Mouse (Mus musculus) kidney, embryonic 15.5 days (tissue): ENCODE measurements around the gene Arg1. TPM values are rescaled to one million over a fixed set of nuclear protein-coding genes. Genes with fewer than 3 reads are reported as not detected.

Experiments
- ATAC-seq: fragments of 200-750 bp; cut with Nextera tagmentation; replicated peaks from 2 replicates; pipeline ENCODE4 v1.8.0; 2017; ENCODE audit warnings: moderate TSS enrichment; ENCODE audit not compliant: low FRiP score
- H3K27ac ChIP-seq: fragments of 300-500 bp; sonication (generic); 2 replicates; pipeline ENCODE4 v1.5.1; 2015; ENCODE audit warnings: mild to moderate bottlenecking, inconsistent platforms
- H3K27me3 ChIP-seq: fragments of 300-500 bp; sonication (generic); 2 replicates; pipeline ENCODE4 v1.6.1; 2015; ENCODE audit warnings: inconsistent platforms
- H3K36me3 ChIP-seq: fragments of 300-500 bp; sonication (generic); 2 replicates; pipeline ENCODE4 v1.6.1; 2015; ENCODE audit warnings: inconsistent platforms
- H3K4me1 ChIP-seq: fragments of 300-500 bp; sonication (generic); 2 replicates; pipeline ENCODE4 v1.6.1; 2015; ENCODE audit warnings: inconsistent platforms
- H3K4me2 ChIP-seq: fragments of 300-500 bp; sonication (generic); 2 replicates; pipeline ENCODE4 v1.6.1; 2015; ENCODE audit warnings: moderate library complexity, mild to moderate bottlenecking, inconsistent platforms
- H3K4me3 ChIP-seq: fragments of 300-500 bp; sonication (generic); replicated peaks from 2 replicates; pipeline ENCODE4 v1.5.1; 2015; ENCODE audit warnings: mild to moderate bottlenecking, inconsistent platforms
- H3K9ac ChIP-seq: fragments of 300-500 bp; sonication (generic); 2 replicates; pipeline ENCODE4 v1.6.1; 2015; ENCODE audit warnings: mild to moderate bottlenecking, inconsistent platforms
- H3K9me3 ChIP-seq: fragments of 300-500 bp; sonication (generic); replicated peaks from 2 replicates; pipeline ENCODE4 v1.6.1; 2016; ENCODE audit warnings: inconsistent platforms
- WGBS: fragments of 180-500 bp; shearing (Covaris S2); methylation state at CpG from one replicate; pipeline ENCODE4 v1.1.7; 2015; ENCODE audit warnings: mixed read lengths; 5-methylcytosine and 5-hydroxymethylcytosine counted together
- polyA plus RNA-seq: library from polyadenylated mRNA; unstranded; fragments of >200 nt; fragmentation: Nextera tagmentation; extraction: Ambion mirVana; gene quantifications from 2 replicates; pipeline ENCODE4 v1.2.1, GENCODE M21; 2015

Arg1 gene
- polyA plus RNA-seq, 1 experiment from 2014 or later = 3.5 TPM

DNA sequence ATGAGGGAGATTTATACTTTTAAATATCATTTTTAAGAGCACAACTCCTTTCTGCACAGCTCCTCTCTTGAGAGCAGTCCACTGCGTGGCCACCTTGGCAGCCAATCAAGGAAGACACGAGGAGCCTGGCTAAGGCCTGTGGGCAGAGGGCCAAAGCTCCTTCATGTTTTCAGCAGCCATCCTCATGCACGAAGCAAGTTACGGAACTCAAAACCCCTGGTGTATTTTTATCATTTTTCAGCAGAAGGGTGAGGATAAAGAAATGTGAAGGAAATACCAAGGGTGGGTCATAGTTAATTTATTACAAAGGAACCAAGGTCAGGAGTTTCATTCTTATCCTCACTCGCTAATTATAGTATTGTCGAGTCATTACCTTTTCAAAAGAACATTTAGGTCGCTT, 25.3 kb upstream of the Arg1 start:
- ATAC-seq = no peak
- WGBS = 70% methylated on average over 7 of the region's 7 CpGs

DNA sequence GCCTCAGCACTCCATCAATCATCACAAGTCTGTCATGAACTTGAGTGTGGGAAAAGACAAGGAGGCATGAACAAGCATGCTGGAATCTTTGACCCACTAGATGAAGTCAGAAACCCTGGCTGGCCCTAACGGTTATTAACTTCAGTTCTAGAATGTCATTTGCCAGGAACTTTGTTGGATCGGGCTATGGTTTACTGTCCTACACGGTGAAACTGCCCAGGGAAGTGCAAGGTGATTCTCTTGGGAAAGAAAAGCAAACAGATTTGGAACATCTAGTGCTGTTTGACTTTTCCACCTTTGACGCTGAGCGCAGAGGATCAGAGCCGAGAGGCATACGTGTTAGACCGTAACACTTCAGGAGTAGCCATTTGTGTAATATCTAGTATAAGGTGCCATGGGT, 24.3 kb upstream of the Arg1 start:
- Histone ChIP-seq H3K36me3 (no peaks in the 10 kb centered on the region), H3K27me3 (peaks cover 28% of the 10 kb centered on the region), H3K27ac (no peak overlapping the region), H3K4me3 (no peak overlapping the region), H3K9me3 (no peaks in the 10 kb centered on the region), H3K4me1 (no peaks in the 10 kb centered on the region), H3K4me2 (no peak overlapping the region), H3K9ac (no peak overlapping the region)
- WGBS = 68% methylated on average over 8 of the region's 8 CpGs
- no peak for ATAC-seq

More for the DNA sequence above, 25.3 kb upstream of the Arg1 start:
- Histone ChIP-seq H3K27me3 (peaks cover 38% of the 10 kb centered on the region), H3K4me2 (no peak overlapping the region), H3K4me3 (no peak overlapping the region), H3K9ac (no peak overlapping the region), H3K9me3 (no peaks in the 10 kb centered on the region), H3K36me3 (no peaks in the 10 kb centered on the region), H3K4me1 (no peaks in the 10 kb centered on the region), H3K27ac (no peak overlapping the region)

DNA sequence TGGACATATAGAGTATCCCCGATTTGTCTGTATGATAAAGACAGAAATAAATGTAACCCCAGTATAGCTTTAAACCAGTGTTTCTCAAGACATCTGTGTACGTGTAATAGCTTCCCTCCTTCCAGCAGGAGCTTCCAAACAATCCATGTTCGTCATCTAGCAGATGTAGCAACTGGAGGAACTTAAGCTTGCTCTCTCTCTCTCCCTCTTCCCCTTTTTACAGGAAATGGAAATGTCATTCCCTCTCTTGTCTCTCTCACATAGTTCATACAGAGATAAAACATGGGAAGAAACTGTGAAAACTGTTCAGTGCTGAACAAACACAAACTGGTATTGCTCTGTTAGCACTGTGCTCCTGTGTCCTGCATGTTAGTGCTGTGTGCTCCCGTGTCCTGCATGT, 22.9 kb upstream of the Arg1 start:
- WGBS = 78% methylated on average over 4 of the region's 4 CpGs
- Histone ChIP-seq H3K36me3 (no peaks in the 10 kb centered on the region), H3K4me2 (no peak overlapping the region), H3K4me3 (no peak overlapping the region), H3K9ac (no peak overlapping the region), H3K9me3 (no peaks in the 10 kb centered on the region), H3K27ac (no peak overlapping the region), H3K27me3 (peaks cover 27% of the 10 kb centered on the region), H3K4me1 (no peaks in the 10 kb centered on the region)
- ATAC-seq = no peak

DNA sequence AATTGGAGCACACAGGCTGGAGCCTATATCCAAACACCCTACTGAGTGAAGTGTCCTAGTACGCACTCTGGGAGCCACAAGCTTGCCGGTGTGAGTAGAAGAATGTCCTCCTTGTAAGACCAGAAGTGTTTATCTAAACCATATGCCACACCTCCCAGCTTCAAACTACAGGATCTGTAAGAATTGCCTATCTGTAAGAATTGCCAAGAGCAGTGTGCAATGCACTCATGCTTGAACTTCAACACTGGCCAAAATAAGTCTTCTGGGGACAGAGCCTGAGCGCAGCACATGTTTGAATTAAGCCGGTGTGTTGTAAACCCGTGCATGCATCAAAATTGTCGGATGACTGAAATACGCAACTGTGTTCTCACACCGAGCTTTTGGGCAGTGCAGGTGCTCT, 21.0 kb upstream of the Arg1 start:
- H3K4me1 ChIP-seq = no peaks in the 10 kb centered on the region
- H3K9ac ChIP-seq = no peak overlapping the region
- H3K4me2 ChIP-seq = no peak overlapping the region
- ATAC-seq = no peak
- H3K36me3 ChIP-seq = no peaks in the 10 kb centered on the region
- H3K27ac ChIP-seq = no peak overlapping the region
- no peaks in the 10 kb centered on the region for H3K9me3 ChIP-seq
- 63% methylated on average over 8 of the region's 8 CpGs for WGBS
- no peak overlapping the region for H3K4me3 ChIP-seq
- H3K27me3 ChIP-seq = peaks cover 18% of the 10 kb centered on the region

DNA sequence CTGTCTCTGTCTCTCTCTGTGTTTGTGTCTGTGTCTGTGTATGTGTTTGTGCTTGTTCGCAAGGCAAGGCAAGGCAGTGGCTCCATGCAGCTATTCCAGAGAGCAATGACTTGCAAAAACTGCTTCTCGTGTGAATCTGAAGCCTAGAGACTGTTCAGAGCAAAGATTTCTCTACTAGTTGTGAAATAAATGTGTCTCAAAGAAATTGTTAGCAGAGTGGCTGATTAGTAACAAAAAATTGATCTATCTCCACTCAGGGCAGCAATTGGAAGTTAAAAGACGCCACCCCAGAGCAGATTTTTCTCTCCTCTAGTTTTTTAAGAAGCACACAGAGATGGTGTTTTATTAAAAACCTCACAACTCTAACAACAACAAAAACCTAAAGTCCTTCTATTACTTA, 20.6 kb upstream of the Arg1 start:
- no peak for ATAC-seq
- H3K9ac ChIP-seq = no peak overlapping the region
- H3K4me2 ChIP-seq = no peak overlapping the region
- H3K27me3 ChIP-seq = peaks cover 18% of the 10 kb centered on the region
- H3K4me1 ChIP-seq = no peaks in the 10 kb centered on the region
- H3K4me3 ChIP-seq = no peak overlapping the region
- H3K36me3 ChIP-seq = no peaks in the 10 kb centered on the region
- no peaks in the 10 kb centered on the region for H3K9me3 ChIP-seq
- H3K27ac ChIP-seq = no peak overlapping the region
- WGBS = 82% methylated on average over 3 of the region's 3 CpGs

DNA sequence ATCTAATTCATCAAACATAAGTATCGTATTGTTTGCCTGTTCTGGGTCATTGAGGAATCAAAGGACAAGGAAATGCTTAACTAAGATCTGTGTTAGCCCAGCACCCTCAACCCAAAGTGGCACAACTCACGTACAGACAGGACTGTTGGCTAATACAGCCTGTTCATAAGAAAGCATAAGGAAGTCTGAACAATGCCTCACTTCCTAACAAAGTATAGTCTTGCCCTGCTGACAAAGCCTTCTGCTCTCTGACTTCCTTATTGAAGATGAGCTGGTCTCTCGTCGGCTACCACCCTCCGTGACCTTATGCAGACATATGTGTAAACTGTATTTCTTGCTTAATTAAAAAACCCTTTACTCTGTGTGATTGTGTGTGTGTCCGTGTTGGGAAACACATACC, 2.9 kb upstream of the Arg1 start:
- 68% methylated on average over 6 of the region's 6 CpGs for WGBS
- ATAC-seq = no peak

DNA sequence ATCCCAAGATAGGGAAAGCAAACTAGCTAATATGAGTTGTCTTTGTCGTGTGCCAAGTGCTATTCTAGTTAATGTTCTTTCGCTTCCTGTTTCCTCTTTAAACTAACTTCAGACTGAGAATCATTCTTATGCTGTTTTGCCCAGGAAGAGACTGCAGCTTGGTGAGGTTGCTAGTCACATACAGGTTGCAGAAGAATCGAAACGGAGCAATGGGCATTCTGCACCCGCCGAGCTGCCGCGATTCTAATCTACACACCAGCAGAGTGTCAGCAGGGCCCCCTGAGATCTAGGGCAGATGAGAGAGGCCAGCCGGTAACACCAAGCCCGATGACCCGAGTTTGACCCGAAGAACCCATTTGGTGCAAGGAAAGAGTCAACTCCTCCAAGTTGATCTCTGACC, 788 bp upstream of the Arg1 start:
- 0 out of 2 replicates have a peak, but pooled peaks have one; percentile 34 for ATAC-seq
- Histone ChIP-seq H3K9me3 (no peaks in the 10 kb centered on the region), H3K9ac (no peak overlapping the region), H3K4me2 (peak overlapping the region; percentile 42), H3K27ac (no peak overlapping the region), H3K4me1 (peaks cover 18% of the 10 kb centered on the region), H3K4me3 (peak overlapping the region; percentile 13; the same call in 1 of the 2 replicates), H3K27me3 (no peaks in the 10 kb centered on the region), H3K36me3 (no peaks in the 10 kb centered on the region)
- 3% methylated on average over 12 of the region's 12 CpGs for WGBS

More for the DNA sequence above, 2.9 kb upstream of the Arg1 start:
- no peaks in the 10 kb centered on the region for H3K9me3 ChIP-seq
- H3K27ac ChIP-seq = no peak overlapping the region
- H3K36me3 ChIP-seq = no peaks in the 10 kb centered on the region
- peaks cover 18% of the 10 kb centered on the region for H3K4me1 ChIP-seq
- H3K9ac ChIP-seq = no peak overlapping the region
- H3K27me3 ChIP-seq = no peaks in the 10 kb centered on the region
- H3K4me2 ChIP-seq = no peak overlapping the region
- H3K4me3 ChIP-seq = no peak overlapping the region

DNA sequence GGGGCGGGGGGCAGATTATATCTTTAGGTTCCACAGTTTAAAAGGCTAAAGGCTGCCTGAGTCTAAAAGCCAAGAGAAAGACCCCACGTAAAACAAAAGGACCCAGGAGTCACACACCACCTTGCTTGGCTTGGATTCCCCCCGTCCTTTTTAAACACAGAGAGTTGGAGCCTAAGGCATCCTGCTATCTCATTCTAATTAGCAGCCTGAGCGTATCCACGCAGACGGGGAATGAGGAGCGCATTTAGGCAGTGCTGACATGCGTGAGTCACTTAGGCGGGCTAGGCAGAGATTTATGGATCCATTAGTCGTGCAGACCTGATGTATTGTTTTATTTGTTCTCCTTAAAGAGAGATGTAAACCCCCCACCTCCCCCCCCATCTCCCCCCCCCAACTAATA, 904 bp downstream of the Arg1 start:
- ATAC-seq = 0 out of 2 replicates have a peak, but pooled peaks have one; percentile 35
- H3K4me3 ChIP-seq = no peak overlapping the region
- H3K27ac ChIP-seq = no peak overlapping the region
- no peaks in the 10 kb centered on the region for H3K36me3 ChIP-seq
- no peak overlapping the region for H3K9ac ChIP-seq
- no peaks in the 10 kb centered on the region for H3K9me3 ChIP-seq
- H3K4me2 ChIP-seq = no peak overlapping the region
- peaks cover 18% of the 10 kb centered on the region for H3K4me1 ChIP-seq
- 22% methylated on average over 10 of the region's 10 CpGs for WGBS
- no peaks in the 10 kb centered on the region for H3K27me3 ChIP-seq

DNA sequence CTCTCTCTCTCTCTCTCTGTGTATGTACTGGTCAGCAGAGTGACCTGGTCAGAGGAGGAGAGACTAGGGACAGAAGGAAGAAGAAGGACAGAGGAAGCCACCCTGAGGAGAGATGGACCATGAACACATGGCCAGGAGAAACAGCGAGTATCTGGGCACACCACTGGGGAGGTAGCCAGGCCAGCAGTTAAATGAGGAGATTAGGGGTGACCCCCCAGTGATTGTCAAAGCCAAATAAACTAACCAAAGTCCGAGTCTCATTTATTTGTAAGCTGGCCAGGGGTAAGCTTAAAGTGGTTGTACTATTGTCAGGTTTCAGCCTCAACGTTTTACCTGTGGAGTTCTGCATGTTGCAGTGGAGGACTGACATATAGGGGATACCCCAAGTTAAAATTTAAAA, 3.0 kb downstream of the Arg1 start:
- Histone ChIP-seq H3K4me3 (no peak overlapping the region), H3K27ac (no peak overlapping the region), H3K4me2 (no peak overlapping the region), H3K27me3 (no peaks in the 10 kb centered on the region), H3K9me3 (no peaks in the 10 kb centered on the region), H3K4me1 (peaks cover 18% of the 10 kb centered on the region), H3K36me3 (peaks cover 4% of the 10 kb centered on the region; the same call in 1 of the 2 replicates), H3K9ac (no peak overlapping the region)
- ATAC-seq = no peak
- WGBS = 80% methylated on average over 3 of the region's 3 CpGs

DNA sequence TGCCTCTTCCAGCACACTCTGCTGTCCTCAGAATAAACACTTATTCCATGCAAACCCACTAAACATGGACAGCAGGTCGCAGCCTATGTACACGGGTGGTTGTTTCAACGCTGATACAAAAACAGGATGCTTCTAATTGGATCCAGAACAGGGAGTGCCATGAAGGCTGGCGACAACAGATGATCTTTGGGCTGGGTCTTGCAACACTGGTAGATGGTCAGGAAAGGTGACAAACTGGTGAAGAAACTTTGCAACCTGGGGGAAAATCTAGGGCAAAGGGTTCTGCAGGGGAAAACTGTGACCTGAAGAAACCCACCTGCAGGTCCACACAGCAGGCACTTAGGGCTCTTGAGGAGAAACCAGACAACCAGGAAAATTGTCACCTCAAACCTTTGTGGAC, 4.3 kb downstream of the Arg1 start:
- Histone ChIP-seq H3K9me3 (no peaks in the 10 kb centered on the region), H3K9ac (no peak overlapping the region), H3K36me3 (peaks cover 5% of the 10 kb centered on the region; the same call in 1 of the 2 replicates), H3K27ac (no peak overlapping the region), H3K4me3 (no peak overlapping the region), H3K4me2 (no peak overlapping the region), H3K27me3 (no peaks in the 10 kb centered on the region), H3K4me1 (peaks cover 15% of the 10 kb centered on the region)
- WGBS = 62% methylated on average over 4 of the region's 4 CpGs
- no peak for ATAC-seq

DNA sequence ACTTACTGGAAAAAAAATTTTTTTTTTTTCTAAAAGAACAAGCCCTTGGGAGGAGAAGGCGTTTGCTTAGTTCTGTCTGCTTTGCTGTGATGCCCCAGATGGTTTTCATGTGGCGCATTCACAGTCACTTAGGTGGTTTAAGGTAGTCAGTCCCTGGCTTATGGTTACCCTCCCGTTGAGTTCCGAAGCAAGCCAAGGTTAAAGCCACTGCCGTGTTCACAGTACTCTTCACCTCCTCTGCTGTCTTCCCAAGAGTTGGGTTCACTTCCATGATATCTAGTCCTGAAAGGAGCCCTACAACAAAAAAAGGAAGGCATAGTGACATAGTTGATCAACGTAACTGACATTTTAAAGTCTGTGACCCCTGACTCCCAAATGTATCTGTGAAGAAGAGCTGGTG, 11.8 kb downstream of the Arg1 start:
- Histone ChIP-seq H3K9ac (no peak overlapping the region), H3K4me3 (no peak overlapping the region), H3K36me3 (peaks cover 70% of the 10 kb centered on the region), H3K4me1 (no peaks in the 10 kb centered on the region), H3K4me2 (no peak overlapping the region), H3K9me3 (no peaks in the 10 kb centered on the region), H3K27me3 (no peaks in the 10 kb centered on the region), H3K27ac (no peak overlapping the region)
- no peak for ATAC-seq
- 83% methylated on average over 6 of the region's 6 CpGs for WGBS

DNA sequence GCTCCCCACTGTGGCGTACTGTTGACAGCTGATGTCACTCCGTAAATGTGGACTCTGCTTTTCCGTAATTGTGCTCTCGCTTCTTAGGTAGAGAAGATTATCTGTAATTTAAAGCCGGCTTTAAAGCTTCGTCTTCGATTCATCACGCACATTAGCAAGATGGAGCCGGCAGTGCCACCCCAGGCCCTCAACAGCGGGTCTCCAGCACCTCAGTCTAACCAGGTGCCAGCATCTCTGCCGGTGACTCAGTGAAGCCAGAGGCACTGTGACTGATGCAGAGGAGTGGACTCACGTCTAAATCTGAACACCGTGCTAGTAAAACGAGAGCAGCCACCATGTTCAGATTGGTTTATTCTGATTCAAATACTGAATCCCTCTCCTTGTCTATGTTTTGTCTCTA, 14.7 kb downstream of the Arg1 start:
- H3K4me3 ChIP-seq = no peak overlapping the region
- no peaks in the 10 kb centered on the region for H3K27me3 ChIP-seq
- H3K4me2 ChIP-seq = no peak overlapping the region
- H3K36me3 ChIP-seq = peaks cover 93% of the 10 kb centered on the region
- ATAC-seq = no peak
- H3K27ac ChIP-seq = no peak overlapping the region
- no peak overlapping the region for H3K9ac ChIP-seq
- WGBS = 94% methylated on average over 14 of the region's 14 CpGs
- no peaks in the 10 kb centered on the region for H3K9me3 ChIP-seq
- H3K4me1 ChIP-seq = no peaks in the 10 kb centered on the region

DNA sequence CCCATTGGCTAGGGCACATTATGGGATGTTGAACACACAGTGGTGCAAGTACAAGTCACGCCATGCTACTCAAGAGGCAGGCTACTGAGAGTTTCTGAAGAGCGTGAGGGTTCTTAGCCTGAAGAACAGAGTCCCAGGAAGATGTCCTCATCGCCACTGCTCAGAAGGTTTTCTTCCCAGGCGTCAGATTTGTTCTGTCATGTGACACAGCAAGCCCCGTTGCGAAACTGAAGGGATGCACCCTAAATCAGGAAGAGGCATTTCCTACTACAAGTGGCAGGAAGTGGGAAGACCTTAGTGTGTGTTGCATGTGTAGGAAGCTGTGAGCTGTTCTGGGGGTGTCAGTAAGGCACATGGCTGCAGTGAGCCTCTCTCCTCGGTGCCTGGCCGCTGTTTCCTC, 16.1 kb downstream of the Arg1 start:
- Histone ChIP-seq H3K9me3 (no peaks in the 10 kb centered on the region), H3K27me3 (no peaks in the 10 kb centered on the region), H3K4me2 (no peak overlapping the region), H3K9ac (no peak overlapping the region), H3K27ac (no peak overlapping the region), H3K4me1 (no peaks in the 10 kb centered on the region), H3K36me3 (peaks cover 96% of the 10 kb centered on the region), H3K4me3 (no peak overlapping the region)
- WGBS = 87% methylated on average over 8 of the region's 8 CpGs
- ATAC-seq = no peak
